Mouse (Mus musculus) c-Kit-positive CD71-positive TER-119-negative erythroid progenitor cells, embryonic 14.5 days (primary cell): ENCODE data around the gene Tmem50a.
"Not testable (repeated sequence)": the region's sequence is repeated elsewhere in the genome, so short reads cannot be mapped to it uniquely, and the experiment has no call there.

Experiments
- DNase-seq: peaks from one replicate; pipeline ENCODE4 v3.0.0-alpha.2; 2013; ENCODE audit warnings: low read depth

The Tmem50a gene

GRCm38 (mm10) chr4:134922925-134923244, 8.1 kb upstream of the Tmem50a start:
- DNase-seq = no peak

- DNase-seq = no peak
These were observed 7.5 kb upstream of the Tmem50a start for GRCm38 (mm10) chr4:134922111-134922924.

GRCm38 (mm10) chr4:134921703-134922102, 6.9 kb upstream of the Tmem50a start:
- no peak for DNase-seq

GRCm38 (mm10) chr4:134920631-134921030, 5.8 kb upstream of the Tmem50a start:
- DNase-seq = no peak

GRCm38 (mm10) chr4:134919733-134920540, 5.1 kb upstream of the Tmem50a start:
- no peak for DNase-seq

GRCm38 (mm10) chr4:134918381-134918780, 3.6 kb upstream of the Tmem50a start:
- DNase-seq = no peak

- DNase-seq = no peak
These were observed 2.4 kb upstream of the Tmem50a start for GRCm38 (mm10) chr4:134917194-134917593.

GRCm38 (mm10) chr4:134915223-134916050, 613 bp upstream of the Tmem50a start:
- no peak for DNase-seq

- DNase-seq = no peak
These were observed 531 bp downstream of the Tmem50a start for GRCm38 (mm10) chr4:134914122-134914863.

- peak; percentile 81 for DNase-seq
These were observed 1.4 kb downstream of the Tmem50a start for GRCm38 (mm10) chr4:134913413-134913812.

- DNase-seq = not testable (repeated sequence)
These were observed 3.4 kb downstream of the Tmem50a start for GRCm38 (mm10) chr4:134911406-134911805.

GRCm38 (mm10) chr4:134903046-134903445, 11.8 kb downstream of the Tmem50a start:
- no peak for DNase-seq

- DNase-seq = no peak
These were observed 13.7 kb downstream of the Tmem50a start for GRCm38 (mm10) chr4:134901126-134901525.

- no peak for DNase-seq
These were observed 17.6 kb downstream of the Tmem50a start for GRCm38 (mm10) chr4:134897256-134897655.

- no peak for DNase-seq
These were observed 22.7 kb downstream of the Tmem50a start for GRCm38 (mm10) chr4:134892096-134892495.

GRCm38 (mm10) chr4:134884364-134884763, 30.5 kb downstream of the Tmem50a start:
- DNase-seq = no peak

- DNase-seq = no peak
These were observed 31.0 kb downstream of the Tmem50a start for GRCm38 (mm10) chr4:134883808-134884207.

- peak; percentile 44 for DNase-seq
These were observed 31.6 kb downstream of the Tmem50a start for GRCm38 (mm10) chr4:134883266-134883665.

- DNase-seq = no peak
These were observed 34.8 kb downstream of the Tmem50a start for GRCm38 (mm10) chr4:134880041-134880440.

- peak; percentile 56 for DNase-seq
These were observed 35.3 kb downstream of the Tmem50a start for GRCm38 (mm10) chr4:134879410-134879981.

GRCm38 (mm10) chr4:134876171-134876570, 38.7 kb downstream of the Tmem50a start:
- DNase-seq = no peak
